Mouse (Mus musculus) kidney, embryonic 15.5 days (tissue): ENCODE measurements around the gene Sash1. TPM values are rescaled to one million over a fixed set of nuclear protein-coding genes. Genes with fewer than 3 reads are reported as not detected.
A peak's percentile ranks its signal among the peaks of the same experiment; 100 is the strongest.

Experiments used
- ATAC-seq: fragments of 200-750 bp; cut with Nextera tagmentation; replicated peaks from 2 replicates; pipeline ENCODE4 v1.8.0; 2017; ENCODE audit warnings: moderate TSS enrichment; ENCODE audit not compliant: low FRiP score
- H3K27ac ChIP-seq: fragments of 300-500 bp; sonication (generic); 2 replicates; pipeline ENCODE4 v1.5.1; 2015; ENCODE audit warnings: mild to moderate bottlenecking, inconsistent platforms
- H3K27me3 ChIP-seq: fragments of 300-500 bp; sonication (generic); 2 replicates; pipeline ENCODE4 v1.6.1; 2015; ENCODE audit warnings: inconsistent platforms
- H3K36me3 ChIP-seq: fragments of 300-500 bp; sonication (generic); 2 replicates; pipeline ENCODE4 v1.6.1; 2015; ENCODE audit warnings: inconsistent platforms
- H3K4me1 ChIP-seq: fragments of 300-500 bp; sonication (generic); 2 replicates; pipeline ENCODE4 v1.6.1; 2015; ENCODE audit warnings: inconsistent platforms
- H3K4me2 ChIP-seq: fragments of 300-500 bp; sonication (generic); 2 replicates; pipeline ENCODE4 v1.6.1; 2015; ENCODE audit warnings: moderate library complexity, mild to moderate bottlenecking, inconsistent platforms
- H3K4me3 ChIP-seq: fragments of 300-500 bp; sonication (generic); replicated peaks from 2 replicates; pipeline ENCODE4 v1.5.1; 2015; ENCODE audit warnings: mild to moderate bottlenecking, inconsistent platforms
- H3K9ac ChIP-seq: fragments of 300-500 bp; sonication (generic); 2 replicates; pipeline ENCODE4 v1.6.1; 2015; ENCODE audit warnings: mild to moderate bottlenecking, inconsistent platforms
- H3K9me3 ChIP-seq: fragments of 300-500 bp; sonication (generic); replicated peaks from 2 replicates; pipeline ENCODE4 v1.6.1; 2016; ENCODE audit warnings: inconsistent platforms
- WGBS: fragments of 180-500 bp; shearing (Covaris S2); methylation state at CpG from one replicate; pipeline ENCODE4 v1.1.7; 2015; ENCODE audit warnings: mixed read lengths; 5-methylcytosine and 5-hydroxymethylcytosine counted together
- polyA plus RNA-seq: library from polyadenylated mRNA; unstranded; fragments of >200 nt; fragmentation: Nextera tagmentation; extraction: Ambion mirVana; gene quantifications from 2 replicates; pipeline ENCODE4 v1.2.1, GENCODE M21; 2015

Gene Sash1
- polyA plus RNA-seq, 1 experiment from 2014 or later = 5.7 TPM

DNA sequence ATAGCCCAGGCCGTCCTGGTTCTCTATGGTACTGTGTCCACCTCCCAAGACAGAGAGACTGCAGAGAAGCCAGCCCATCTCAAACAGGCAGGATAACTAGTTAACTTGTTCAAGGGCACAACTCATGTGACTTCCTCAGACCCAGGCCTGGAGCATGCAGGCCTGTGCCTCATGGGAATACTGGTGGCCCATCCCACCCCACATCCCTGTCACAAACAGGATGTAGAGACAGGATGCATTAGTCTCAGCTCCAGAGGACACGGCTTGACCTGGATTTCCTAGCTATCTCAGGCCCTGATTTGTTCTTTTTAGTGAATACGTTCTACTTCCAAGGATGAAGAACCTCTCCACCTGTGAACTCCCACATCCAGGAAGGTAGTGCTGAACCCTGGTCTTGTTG is 80.5 kb downstream of the Sash1 start:
- WGBS = 68% methylated on average over 3 of the region's 3 CpGs
- Histone ChIP-seq H3K9ac (no peak overlapping the region), H3K4me3 (no peak overlapping the region), H3K27ac (0 out of 2 replicates have a peak overlapping the region, but pooled peaks have one; percentile 23), H3K27me3 (no peaks in the 10 kb centered on the region), H3K9me3 (no peaks in the 10 kb centered on the region), H3K4me2 (no peak overlapping the region), H3K4me1 (peaks cover 36% of the 10 kb centered on the region), H3K36me3 (peaks cover 11% of the 10 kb centered on the region)
- ATAC-seq = peak; percentile 49

DNA sequence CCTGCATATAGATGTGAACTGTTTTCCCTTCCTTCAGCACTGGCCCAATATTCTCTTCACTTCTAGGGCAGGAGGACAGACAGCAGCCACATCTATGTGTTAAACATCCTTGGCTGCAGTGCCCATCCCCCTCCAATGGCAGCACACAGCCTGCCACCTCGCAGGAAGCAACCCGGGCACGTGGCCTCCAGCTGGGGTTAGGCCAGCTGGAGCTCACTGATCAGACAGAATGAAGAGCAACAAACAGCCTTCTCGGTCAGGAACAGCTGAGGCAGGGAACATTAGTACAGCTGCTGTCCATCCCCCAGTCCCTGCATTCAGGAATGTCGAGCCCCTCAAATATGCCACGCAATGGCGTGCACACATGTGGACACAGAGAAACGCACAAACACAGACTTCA is 81.6 kb downstream of the Sash1 start:
- Histone ChIP-seq H3K4me1 (peaks cover 36% of the 10 kb centered on the region), H3K36me3 (peaks cover 16% of the 10 kb centered on the region), H3K4me3 (no peak overlapping the region), H3K9ac (no peak overlapping the region), H3K27ac (0 out of 2 replicates have a peak overlapping the region, but pooled peaks have one; percentile 23), H3K9me3 (peaks cover 5% of the 10 kb centered on the region; the same call in 1 of the 2 replicates), H3K4me2 (no peak overlapping the region), H3K27me3 (no peaks in the 10 kb centered on the region)
- ATAC-seq = 0 out of 2 replicates have a peak, but pooled peaks have one; percentile 34
- 37% methylated on average over 8 of the region's 8 CpGs for WGBS

DNA sequence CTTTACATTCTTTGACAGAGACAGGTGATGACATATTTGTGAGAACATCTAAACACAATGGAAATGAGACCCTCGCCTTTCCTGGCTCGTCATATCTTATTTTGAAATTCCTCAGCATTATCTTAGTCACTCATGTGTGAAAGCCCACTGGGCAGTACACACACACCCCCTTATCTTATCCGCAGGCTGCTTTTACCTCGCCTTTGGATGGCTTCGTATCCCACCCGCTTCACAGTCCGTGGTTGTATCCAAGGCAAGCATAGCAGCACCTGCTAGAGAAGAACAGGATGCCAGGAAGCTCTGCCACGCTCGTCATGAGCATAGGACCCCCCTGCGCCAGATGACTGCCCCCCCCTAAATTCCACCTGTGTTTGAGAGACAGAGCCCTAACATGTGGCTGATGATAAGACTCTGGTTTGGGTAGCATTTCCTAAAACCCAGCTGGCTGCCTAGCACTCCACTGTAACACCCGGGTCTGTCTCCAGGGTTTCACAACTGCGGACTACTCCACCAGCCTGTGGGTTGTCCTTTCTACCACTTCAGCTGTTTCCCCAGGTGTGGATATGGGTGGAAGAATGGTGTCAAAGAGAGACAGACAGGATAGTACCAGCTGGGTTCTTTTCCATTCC is 84.0 kb downstream of the Sash1 start:
- H3K9ac ChIP-seq = no peak overlapping the region
- no peak for ATAC-seq
- H3K27ac ChIP-seq = no peak overlapping the region
- peaks cover 23% of the 10 kb centered on the region for H3K36me3 ChIP-seq
- H3K27me3 ChIP-seq = no peaks in the 10 kb centered on the region
- H3K4me2 ChIP-seq = no peak overlapping the region
- WGBS = 81% methylated on average over 12 of the region's 12 CpGs
- H3K4me3 ChIP-seq = no peak overlapping the region
- H3K4me1 ChIP-seq = peaks cover 24% of the 10 kb centered on the region
- peaks cover 10% of the 10 kb centered on the region; the same call in 1 of the 2 replicates for H3K9me3 ChIP-seq

DNA sequence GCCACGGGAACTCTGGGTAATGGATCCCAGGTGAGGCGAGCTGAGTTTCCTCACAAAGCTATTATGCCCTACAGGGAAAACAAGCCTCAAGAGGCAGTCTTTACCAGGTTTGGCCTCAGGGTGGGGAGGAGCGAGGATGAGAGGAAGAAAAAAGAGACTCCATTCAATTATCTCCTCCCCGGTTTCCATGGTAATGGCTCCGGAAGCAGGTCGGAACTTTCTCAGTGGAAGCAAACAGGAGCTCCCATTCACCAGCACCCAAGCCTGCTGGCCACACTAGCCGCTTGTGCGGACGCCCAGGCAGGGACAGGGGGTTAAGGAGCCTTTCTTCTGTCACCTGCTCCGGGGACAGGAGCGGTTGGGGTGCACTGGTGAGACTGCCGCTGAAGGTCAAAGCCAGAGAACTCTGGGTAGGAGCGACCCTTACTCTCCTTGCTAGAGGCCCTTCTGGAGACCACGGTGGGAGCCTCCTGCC is 84.7 kb downstream of the Sash1 start:
- peaks cover 24% of the 10 kb centered on the region for H3K4me1 ChIP-seq
- H3K27ac ChIP-seq = no peak overlapping the region
- H3K4me2 ChIP-seq = no peak overlapping the region
- H3K4me3 ChIP-seq = no peak overlapping the region
- H3K27me3 ChIP-seq = no peaks in the 10 kb centered on the region
- peaks cover 23% of the 10 kb centered on the region for H3K36me3 ChIP-seq
- 43% methylated on average over 14 of the region's 14 CpGs for WGBS
- H3K9ac ChIP-seq = no peak overlapping the region
- ATAC-seq = no peak
- H3K9me3 ChIP-seq = peaks cover 10% of the 10 kb centered on the region; the same call in 1 of the 2 replicates

DNA sequence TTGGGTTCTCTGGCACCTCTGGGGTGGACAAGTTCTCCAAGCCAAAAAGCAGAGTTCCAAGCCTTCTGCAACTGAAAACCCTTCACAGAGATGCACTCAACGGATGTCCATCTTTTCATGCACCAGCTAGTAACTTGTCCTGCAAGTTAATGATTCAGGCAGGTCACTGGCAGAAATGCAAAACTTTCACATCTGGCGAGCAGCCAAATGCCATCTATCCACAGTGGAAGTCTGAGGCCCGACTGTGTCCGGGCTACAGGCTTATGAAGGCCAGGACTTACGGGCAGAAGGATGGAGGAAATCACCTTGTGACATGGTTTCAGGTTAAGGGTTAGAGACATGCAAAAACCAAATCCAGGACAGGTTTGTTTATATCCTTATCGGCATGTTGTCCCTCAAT is 88.0 kb downstream of the Sash1 start:
- peaks cover 27% of the 10 kb centered on the region for H3K36me3 ChIP-seq
- no peak overlapping the region for H3K27ac ChIP-seq
- no peaks in the 10 kb centered on the region for H3K27me3 ChIP-seq
- H3K4me3 ChIP-seq = no peak overlapping the region
- 64% methylated on average over 6 of the region's 6 CpGs for WGBS
- no peak overlapping the region for H3K4me2 ChIP-seq
- peaks cover 10% of the 10 kb centered on the region; the same call in 1 of the 2 replicates for H3K9me3 ChIP-seq
- H3K4me1 ChIP-seq = peaks cover 12% of the 10 kb centered on the region
- H3K9ac ChIP-seq = no peak overlapping the region
- no peak for ATAC-seq

DNA sequence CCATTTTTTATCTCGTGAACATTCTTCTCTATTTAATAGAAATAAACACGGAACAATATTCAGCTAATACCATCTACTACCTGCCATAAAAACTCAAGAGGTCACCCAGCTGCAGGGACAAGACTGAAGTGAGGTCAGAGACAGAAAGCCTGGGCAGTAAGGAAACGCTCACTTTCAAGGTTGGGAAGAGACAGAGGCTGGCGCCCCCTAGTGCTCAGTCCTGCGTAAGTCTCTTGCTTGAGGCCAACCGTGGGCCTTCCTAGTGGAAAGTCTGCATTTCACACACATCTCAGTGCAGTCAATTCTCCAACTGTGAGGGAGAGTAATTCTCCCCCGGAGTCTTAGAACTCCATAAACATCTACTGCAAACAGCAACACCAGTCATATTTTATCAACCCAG is 90.5 kb downstream of the Sash1 start:
- Histone ChIP-seq H3K4me1 (no peaks in the 10 kb centered on the region), H3K36me3 (peaks cover 22% of the 10 kb centered on the region), H3K27me3 (no peaks in the 10 kb centered on the region), H3K4me2 (no peak overlapping the region), H3K9ac (no peak overlapping the region), H3K9me3 (peaks cover 10% of the 10 kb centered on the region; the same call in 1 of the 2 replicates), H3K27ac (no peak overlapping the region), H3K4me3 (no peak overlapping the region)
- 39% methylated on average over 7 of the region's 7 CpGs for WGBS
- ATAC-seq = no peak; the same call in 1 of the 2 replicates

DNA sequence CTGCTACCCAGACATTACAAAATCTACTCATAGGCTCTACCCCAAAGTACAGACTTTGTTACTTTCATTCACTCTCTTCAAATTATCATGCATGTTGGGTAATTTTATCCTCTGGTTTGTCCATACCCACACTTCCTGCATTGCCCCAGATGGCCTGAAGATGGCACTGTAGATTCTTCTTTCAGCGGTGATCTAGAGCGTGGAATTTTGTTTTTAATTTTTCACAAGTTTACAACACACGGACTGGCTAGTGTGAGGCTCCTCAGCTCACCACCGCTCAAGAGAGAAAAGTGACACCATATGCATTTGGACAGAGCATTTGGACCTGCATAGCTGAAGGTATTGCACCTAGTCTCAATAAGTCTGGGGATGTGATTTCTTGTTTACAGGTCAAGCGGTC is 93.5 kb downstream of the Sash1 start:
- WGBS = 61% methylated on average over 5 of the region's 5 CpGs
- ATAC-seq = no peak
- no peak overlapping the region for H3K4me3 ChIP-seq
- H3K4me2 ChIP-seq = no peak overlapping the region
- no peak overlapping the region for H3K27ac ChIP-seq
- H3K9ac ChIP-seq = no peak overlapping the region
- H3K9me3 ChIP-seq = no peaks in the 10 kb centered on the region
- H3K4me1 ChIP-seq = peaks cover 8% of the 10 kb centered on the region
- H3K36me3 ChIP-seq = peaks cover 10% of the 10 kb centered on the region; the same call in 1 of the 2 replicates
- H3K27me3 ChIP-seq = no peaks in the 10 kb centered on the region

DNA sequence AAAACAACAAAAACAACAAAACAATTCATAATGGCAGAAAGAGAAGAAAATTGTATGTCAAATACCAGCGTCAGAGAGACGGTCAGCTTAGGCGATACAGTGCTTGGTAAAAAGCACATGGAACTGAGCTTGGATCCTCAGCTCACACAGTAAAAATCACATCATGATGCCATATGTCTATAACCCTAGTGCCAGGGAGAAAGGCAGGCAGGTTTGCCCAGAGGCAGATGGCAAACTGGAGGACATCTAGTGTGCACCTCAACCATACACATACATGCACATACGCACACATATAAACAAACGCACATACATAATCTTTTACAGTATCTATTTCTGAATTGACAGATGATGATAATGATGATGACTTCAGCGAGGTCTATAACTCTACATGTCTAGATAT is 96.8 kb downstream of the Sash1 start:
- Histone ChIP-seq H3K9ac (no peak overlapping the region), H3K4me3 (no peak overlapping the region), H3K4me2 (no peak overlapping the region), H3K27ac (no peak overlapping the region), H3K27me3 (no peaks in the 10 kb centered on the region), H3K36me3 (peaks cover 16% of the 10 kb centered on the region), H3K4me1 (peaks cover 33% of the 10 kb centered on the region), H3K9me3 (no peaks in the 10 kb centered on the region)
- no peak for ATAC-seq
- 97% methylated on average over 6 of the region's 6 CpGs for WGBS

DNA sequence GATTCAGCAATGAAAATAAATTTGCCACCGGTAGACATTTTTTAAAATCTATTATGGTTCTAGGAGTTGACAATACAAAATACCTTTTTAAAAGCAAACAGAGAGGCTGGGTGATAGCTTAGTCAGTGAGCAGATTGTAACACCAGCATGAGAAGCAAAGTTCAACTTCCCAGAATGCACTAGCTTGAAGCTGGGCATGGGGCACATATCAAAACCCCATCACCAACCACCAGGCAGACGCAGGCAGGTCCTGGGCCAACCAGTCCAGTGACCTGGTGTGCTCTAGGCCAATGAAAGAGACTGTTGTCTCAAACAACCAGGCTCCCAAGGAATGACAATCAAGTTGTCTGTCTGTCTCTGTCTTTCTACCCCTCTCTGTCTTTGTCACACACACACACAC is 98.6 kb downstream of the Sash1 start:
- Histone ChIP-seq H3K9ac (no peak overlapping the region), H3K4me2 (no peak overlapping the region), H3K36me3 (peaks cover 25% of the 10 kb centered on the region), H3K9me3 (no peaks in the 10 kb centered on the region), H3K27ac (no peak overlapping the region), H3K27me3 (no peaks in the 10 kb centered on the region), H3K4me1 (peaks cover 35% of the 10 kb centered on the region), H3K4me3 (no peak overlapping the region)
- WGBS = 66% methylated on average over 2 of the region's 2 CpGs
- no peak for ATAC-seq

DNA sequence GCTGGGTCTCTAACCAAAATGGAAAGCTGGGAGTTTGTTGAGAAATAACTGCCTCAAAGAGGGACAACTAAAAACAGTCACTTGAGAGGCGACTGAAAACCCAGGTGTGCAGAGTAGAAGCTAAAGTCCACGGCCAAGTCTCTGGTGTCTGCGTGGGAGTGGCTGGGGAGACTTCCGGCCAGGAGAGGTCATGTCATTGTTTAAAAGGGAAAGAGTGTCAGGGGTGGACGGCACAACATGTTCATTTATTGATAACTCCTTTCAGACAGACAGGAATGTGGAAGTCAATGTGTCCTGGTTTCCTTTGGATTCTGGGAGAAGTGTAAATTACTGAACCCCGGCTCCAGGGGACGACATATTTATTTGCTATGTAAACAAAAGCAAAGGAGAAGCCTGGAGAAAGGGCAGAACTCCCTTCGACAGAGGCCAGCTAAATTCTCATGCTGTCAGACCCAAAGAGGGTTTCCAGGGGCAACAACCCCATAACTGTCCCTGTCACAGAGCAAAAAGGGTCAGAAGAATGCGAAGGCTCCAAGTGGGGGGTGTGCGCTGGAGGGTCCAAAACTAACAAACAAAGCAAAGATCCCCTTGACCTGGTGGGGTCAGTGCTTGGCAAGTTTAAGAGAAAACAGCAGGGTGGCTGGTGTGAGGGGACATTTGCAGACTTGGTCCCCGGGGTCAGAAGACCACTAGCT is 100.3 kb downstream of the Sash1 start:
- peak; percentile 67 for ATAC-seq
- H3K27ac ChIP-seq = peak overlapping the region; percentile 64
- WGBS = 17% methylated on average over 11 of the region's 11 CpGs

DNA sequence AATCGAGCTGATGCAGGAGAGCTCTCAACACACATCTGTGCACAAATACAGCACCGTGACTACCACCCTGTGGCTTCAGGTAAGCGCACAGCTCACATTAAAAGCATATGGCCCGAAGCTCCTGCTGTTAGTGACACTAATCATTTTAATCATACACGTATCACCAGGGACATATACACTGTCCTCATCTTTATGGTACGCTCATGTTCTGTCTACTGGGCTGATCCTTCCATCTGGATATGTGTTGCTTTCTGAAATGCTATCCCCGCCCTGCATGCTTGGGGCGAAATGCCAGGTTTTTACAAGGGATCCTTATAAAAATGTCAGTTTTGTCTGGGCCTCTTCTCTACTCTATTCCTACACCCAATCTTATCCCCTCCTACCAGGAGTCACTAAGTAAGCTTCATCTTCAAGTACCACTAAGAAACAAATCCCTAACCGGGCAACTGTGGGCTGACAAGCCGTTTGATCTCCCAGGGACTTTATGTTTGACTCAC is 103.9 kb downstream of the Sash1 start:
- Histone ChIP-seq H3K9me3 (no peaks in the 10 kb centered on the region), H3K27me3 (no peaks in the 10 kb centered on the region), H3K4me3 (no peak overlapping the region), H3K4me1 (peaks cover 30% of the 10 kb centered on the region), H3K27ac (no peak overlapping the region), H3K4me2 (no peak overlapping the region), H3K36me3 (peaks cover 53% of the 10 kb centered on the region), H3K9ac (no peak overlapping the region)
- 69% methylated on average over 10 of the region's 10 CpGs for WGBS
- ATAC-seq = no peak

More for the DNA sequence above, 100.3 kb downstream of the Sash1 start:
- H3K4me1 ChIP-seq = peaks cover 40% of the 10 kb centered on the region
- H3K4me2 ChIP-seq = 0 out of 2 replicates have a peak overlapping the region, but pooled peaks have one; percentile 4
- no peak overlapping the region for H3K4me3 ChIP-seq
- H3K27me3 ChIP-seq = no peaks in the 10 kb centered on the region
- no peaks in the 10 kb centered on the region for H3K9me3 ChIP-seq
- H3K36me3 ChIP-seq = peaks cover 32% of the 10 kb centered on the region
- H3K9ac ChIP-seq = no peak overlapping the region

DNA sequence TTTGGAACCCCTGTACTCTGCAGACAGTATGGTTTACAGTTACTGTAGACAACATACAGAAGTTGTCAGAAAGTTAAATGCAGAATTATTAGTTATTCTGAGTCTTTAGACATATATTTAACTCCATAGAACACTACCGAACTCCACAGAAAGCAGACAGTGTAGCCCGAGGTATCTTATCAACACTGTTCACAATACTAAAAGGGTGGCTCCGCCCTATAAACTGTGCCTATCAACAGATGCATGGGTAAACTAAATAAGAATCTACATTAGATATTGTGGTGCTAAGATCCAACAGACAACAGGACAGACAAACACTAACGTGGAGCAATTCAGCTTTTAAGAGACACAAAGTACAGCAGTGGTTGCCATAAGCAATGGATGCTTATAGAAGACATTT is 106.0 kb downstream of the Sash1 start:
- Histone ChIP-seq H3K9me3 (no peaks in the 10 kb centered on the region), H3K27ac (no peak overlapping the region), H3K36me3 (peaks cover 69% of the 10 kb centered on the region), H3K4me3 (no peak overlapping the region), H3K9ac (no peak overlapping the region), H3K27me3 (no peaks in the 10 kb centered on the region), H3K4me2 (no peak overlapping the region), H3K4me1 (peaks cover 10% of the 10 kb centered on the region)
- WGBS = 92% methylated on average over 4 of the region's 4 CpGs
- ATAC-seq = no peak
